Mouse (Mus musculus): ENCODE measurements at regions not wholly inside any gene's neighbourhood (a gene's known extent, or its start where the extent isn't known, plus 50 kb on each side); places are given as distances from the start of the nearest gene placed in this dataset.

DNA sequence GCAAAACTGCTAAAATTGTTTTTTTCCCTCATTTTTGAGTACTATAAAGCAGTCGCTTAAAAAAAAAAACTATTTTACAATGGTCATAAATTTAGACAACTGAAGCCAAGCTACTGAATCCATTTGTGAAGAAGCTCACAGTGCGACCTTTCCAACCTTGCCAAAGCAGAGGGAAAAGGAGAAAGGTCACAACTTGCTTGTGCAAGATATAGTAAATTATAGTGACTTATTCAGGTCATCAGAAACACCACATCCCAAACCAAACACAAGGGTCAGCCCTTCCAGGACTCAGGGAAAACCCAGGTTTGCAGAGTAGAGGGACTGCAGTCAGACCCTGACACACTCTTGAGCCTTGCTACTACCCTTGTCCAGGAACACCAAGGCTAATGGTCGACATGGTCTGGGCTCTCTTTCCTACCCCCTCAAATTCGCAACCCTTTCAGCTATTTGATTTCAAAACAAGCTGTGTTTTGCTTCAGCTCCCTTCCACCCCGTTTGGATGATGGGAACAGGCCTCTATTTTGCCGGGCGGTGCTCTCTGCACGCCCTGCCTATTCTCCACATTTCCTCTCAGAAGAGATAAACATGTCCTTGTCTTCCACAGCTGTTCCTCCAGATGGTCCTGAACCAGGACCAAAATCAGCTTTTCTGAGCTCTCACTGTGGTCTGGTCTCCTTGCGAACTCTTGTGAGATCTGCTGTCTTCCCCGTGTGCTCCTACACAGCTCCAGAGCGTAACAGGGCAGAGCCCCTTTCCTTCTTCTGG is 93.5 kb upstream of the Kcnk2 start:
- DNase-seq (ENCODE audit: low read depth in 3 of 3, low spot score in 3 of 3) (no peak), ATAC-seq (ENCODE audit: insufficient read depth) (no peak)
- TF ChIP-seq EP300 (IDR thresholded peaks at IDR 0.05; ENCODE audit: low read depth) = no peak
- TF ChIP-seq CTCF (IDR thresholded peaks at IDR 0.05; ENCODE audit: low read depth) = no peak
- Histone ChIP-seq H3K4me3 (ENCODE audit: insufficient read depth in 1 of 2, low read depth in 2 of 2, low read length in 2 of 2) (no peak overlapping the region), H3K27ac (no peak overlapping the region), H3K4me1 (replicated peaks; ENCODE audit: control insufficient read depth in 2 of 2, insufficient read depth in 2 of 2, low read length in 1 of 2) (no peaks in the 10 kb centered on the region), H3K4me2 (ENCODE audit: low read depth) (no peak overlapping the region), H3K9me3 (ENCODE audit: control insufficient read depth, low read length) (no peaks in the 10 kb centered on the region), H3K9ac (replicated peaks) (no peak overlapping the region), H3K27me3 (ENCODE audit: control insufficient read depth, insufficient read depth, low read length) (no peaks in the 10 kb centered on the region), H3K36me3 (replicated peaks; ENCODE audit: control insufficient read depth, insufficient read depth, low read depth) (no peaks in the 10 kb centered on the region)
- 58% methylated on average over 11 of the region's 11 CpGs for WGBS (ENCODE audit: insufficient replicate concordance)

DNA sequence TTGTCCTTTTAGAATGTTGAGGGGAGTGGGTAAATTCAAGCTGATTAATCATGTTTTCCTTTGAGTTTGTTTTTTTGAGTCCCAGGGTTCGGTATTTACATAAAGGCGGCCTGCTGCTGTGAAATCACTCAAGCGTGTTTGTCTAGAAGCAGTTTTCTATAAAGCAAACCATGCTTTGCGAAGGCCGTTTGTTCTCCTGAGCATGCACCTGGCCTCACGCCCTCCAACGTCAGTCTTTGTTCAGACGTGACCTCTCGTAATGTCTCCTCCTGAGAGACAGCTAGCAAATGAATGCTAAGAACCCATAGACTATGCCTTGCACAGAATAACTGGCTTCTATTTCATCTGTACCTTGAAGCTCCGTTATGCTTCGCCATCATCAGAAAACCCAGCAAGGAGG is 92.8 kb upstream of the Kcnk2 start:
- Histone ChIP-seq H3K27me3 (ENCODE audit: control insufficient read depth, insufficient read depth, low read length) (no peaks in the 10 kb centered on the region), H3K4me2 (ENCODE audit: low read depth) (no peak overlapping the region), H3K4me3 (ENCODE audit: insufficient read depth in 1 of 2, low read depth in 2 of 2, low read length in 2 of 2) (no peak overlapping the region), H3K27ac (no peak overlapping the region), H3K9ac (replicated peaks) (no peak overlapping the region), H3K9me3 (ENCODE audit: control insufficient read depth, low read length) (no peaks in the 10 kb centered on the region), H3K36me3 (replicated peaks; ENCODE audit: control insufficient read depth, insufficient read depth, low read depth) (no peaks in the 10 kb centered on the region), H3K4me1 (replicated peaks; ENCODE audit: control insufficient read depth in 2 of 2, insufficient read depth in 2 of 2, low read length in 1 of 2) (no peaks in the 10 kb centered on the region)
- no peak for ATAC-seq (ENCODE audit: insufficient read depth)
- TF ChIP-seq CTCF (IDR thresholded peaks at IDR 0.05; ENCODE audit: low read depth) (no peak), EP300 (IDR thresholded peaks at IDR 0.05; ENCODE audit: low read depth) (no peak)
- 67% methylated on average over 11 of the region's 11 CpGs for WGBS (ENCODE audit: insufficient replicate concordance)
- no peak for DNase-seq (ENCODE audit: low read depth in 3 of 3, low spot score in 3 of 3)

DNA sequence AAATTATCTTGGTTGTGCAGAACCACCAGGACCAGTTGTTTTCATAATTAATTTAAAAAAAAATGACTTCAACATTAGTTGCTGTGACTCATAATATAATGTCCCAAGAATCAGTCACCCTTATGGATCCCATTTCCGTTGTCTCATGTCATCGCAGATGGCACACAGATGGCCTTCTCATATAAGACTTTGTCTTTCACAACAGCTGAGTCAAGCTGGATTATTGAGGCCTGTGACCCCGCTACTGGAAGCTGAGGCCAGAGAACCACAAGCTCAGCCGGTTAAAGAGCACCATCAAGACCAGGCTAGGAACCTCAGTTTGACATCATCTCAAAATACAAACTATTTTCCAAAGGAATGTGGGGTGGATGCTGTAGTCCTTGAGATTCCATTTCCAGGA is 83.3 kb upstream of the Kcnk2 start:
- Histone ChIP-seq H3K27ac (no peak overlapping the region), H3K4me3 (ENCODE audit: insufficient read depth in 1 of 2, low read depth in 2 of 2, low read length in 2 of 2) (no peak overlapping the region), H3K27me3 (ENCODE audit: control insufficient read depth, insufficient read depth, low read length) (no peaks in the 10 kb centered on the region), H3K9ac (replicated peaks) (no peak overlapping the region), H3K4me2 (ENCODE audit: low read depth) (no peak overlapping the region), H3K36me3 (replicated peaks; ENCODE audit: control insufficient read depth, insufficient read depth, low read depth) (no peaks in the 10 kb centered on the region), H3K4me1 (replicated peaks; ENCODE audit: control insufficient read depth in 2 of 2, insufficient read depth in 2 of 2, low read length in 1 of 2) (no peaks in the 10 kb centered on the region), H3K9me3 (ENCODE audit: control insufficient read depth, low read length) (no peaks in the 10 kb centered on the region)
- no peak for DNase-seq (ENCODE audit: low read depth in 3 of 3, low spot score in 3 of 3)
- WGBS (ENCODE audit: insufficient replicate concordance) = 66% methylated on average over 4 of the region's 4 CpGs
- TF ChIP-seq CTCF (IDR thresholded peaks at IDR 0.05; ENCODE audit: low read depth) (no peak), EP300 (IDR thresholded peaks at IDR 0.05; ENCODE audit: low read depth) (no peak)
- no peak for ATAC-seq (ENCODE audit: insufficient read depth)

DNA sequence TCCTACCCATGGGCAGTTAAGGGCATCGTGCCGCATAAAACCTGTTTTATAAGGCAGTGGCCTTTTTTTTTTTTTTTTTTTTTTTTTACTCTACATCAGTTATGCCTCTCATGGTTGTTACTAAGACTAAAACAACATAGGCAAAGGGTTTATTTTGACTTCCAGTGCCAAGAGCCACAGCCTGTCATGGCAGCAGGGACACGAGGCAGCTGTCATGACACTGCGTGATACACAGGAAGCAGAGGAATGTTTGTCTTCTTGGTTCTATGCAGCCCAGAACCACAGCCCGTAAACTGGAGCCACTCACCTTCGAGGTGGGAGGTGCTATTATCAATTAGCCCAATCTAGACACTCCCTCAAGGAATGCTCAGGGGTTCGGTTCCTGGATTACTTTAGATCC is 81.3 kb upstream of the Kcnk2 start:
- Histone ChIP-seq H3K27ac (no peak overlapping the region), H3K9ac (replicated peaks) (no peak overlapping the region), H3K4me2 (ENCODE audit: low read depth) (no peak overlapping the region), H3K4me3 (ENCODE audit: insufficient read depth in 1 of 2, low read depth in 2 of 2, low read length in 2 of 2) (no peak overlapping the region), H3K27me3 (ENCODE audit: control insufficient read depth, insufficient read depth, low read length) (no peaks in the 10 kb centered on the region), H3K4me1 (replicated peaks; ENCODE audit: control insufficient read depth in 2 of 2, insufficient read depth in 2 of 2, low read length in 1 of 2) (no peaks in the 10 kb centered on the region), H3K9me3 (ENCODE audit: control insufficient read depth, low read length) (no peaks in the 10 kb centered on the region), H3K36me3 (replicated peaks; ENCODE audit: control insufficient read depth, insufficient read depth, low read depth) (no peaks in the 10 kb centered on the region)
- no peak for ATAC-seq (ENCODE audit: insufficient read depth)
- WGBS (ENCODE audit: insufficient replicate concordance) = 67% methylated on average over 7 of the region's 7 CpGs
- no peak for DNase-seq (ENCODE audit: low read depth in 3 of 3, low spot score in 3 of 3)
- TF ChIP-seq CTCF (IDR thresholded peaks at IDR 0.05; ENCODE audit: low read depth) (no peak), EP300 (IDR thresholded peaks at IDR 0.05; ENCODE audit: low read depth) (no peak)

DNA sequence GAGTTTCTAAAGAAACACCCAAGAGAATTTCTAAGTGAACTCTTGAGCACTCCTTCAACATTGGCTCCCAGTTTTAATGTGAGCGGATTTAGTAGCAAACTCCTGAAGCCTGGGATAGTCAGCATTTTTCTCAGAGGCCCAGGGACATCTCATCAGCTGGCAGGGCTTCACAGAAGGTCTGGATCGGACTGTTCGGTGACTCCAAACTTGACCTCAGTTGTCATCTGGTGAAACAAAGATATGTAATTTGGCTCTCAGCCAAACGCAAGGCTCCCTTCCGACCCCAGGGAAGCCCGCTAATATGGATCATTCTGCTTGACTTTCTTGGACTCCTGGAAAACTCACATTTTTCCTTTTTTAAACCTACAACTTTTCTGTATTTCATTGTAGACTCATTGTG is 76.0 kb upstream of the Kcnk2 start:
- Histone ChIP-seq H3K27me3 (ENCODE audit: control insufficient read depth, insufficient read depth, low read length) (no peaks in the 10 kb centered on the region), H3K4me3 (ENCODE audit: insufficient read depth in 1 of 2, low read depth in 2 of 2, low read length in 2 of 2) (no peak overlapping the region), H3K27ac (no peak overlapping the region), H3K9ac (replicated peaks) (no peak overlapping the region), H3K36me3 (replicated peaks; ENCODE audit: control insufficient read depth, insufficient read depth, low read depth) (no peaks in the 10 kb centered on the region), H3K9me3 (ENCODE audit: control insufficient read depth, low read length) (no peaks in the 10 kb centered on the region), H3K4me2 (ENCODE audit: low read depth) (no peak overlapping the region), H3K4me1 (replicated peaks; ENCODE audit: control insufficient read depth in 2 of 2, insufficient read depth in 2 of 2, low read length in 1 of 2) (no peaks in the 10 kb centered on the region)
- DNase-seq (ENCODE audit: low read depth in 3 of 3, low spot score in 3 of 3) (no peak), ATAC-seq (ENCODE audit: insufficient read depth) (no peak)
- TF ChIP-seq EP300 (IDR thresholded peaks at IDR 0.05; ENCODE audit: low read depth) (no peak), CTCF (IDR thresholded peaks at IDR 0.05; ENCODE audit: low read depth) (no peak)
- WGBS (ENCODE audit: insufficient replicate concordance) = 70% methylated on average over 6 of the region's 6 CpGs

Data from liver, embryonic 14.5 days (tissue).